Mouse (Mus musculus): ENCODE measurements around the gene Gm11437. TPM values are rescaled to one million over a fixed set of nuclear protein-coding genes. Genes with fewer than 3 reads are reported as not detected.

Gm11437 gene
- total RNA-seq (2021) (not detected), polyA plus RNA-seq (2012; rRNA removed) (not detected in 2 replicates)
- long read RNA-seq, result 0 reads

DNA sequence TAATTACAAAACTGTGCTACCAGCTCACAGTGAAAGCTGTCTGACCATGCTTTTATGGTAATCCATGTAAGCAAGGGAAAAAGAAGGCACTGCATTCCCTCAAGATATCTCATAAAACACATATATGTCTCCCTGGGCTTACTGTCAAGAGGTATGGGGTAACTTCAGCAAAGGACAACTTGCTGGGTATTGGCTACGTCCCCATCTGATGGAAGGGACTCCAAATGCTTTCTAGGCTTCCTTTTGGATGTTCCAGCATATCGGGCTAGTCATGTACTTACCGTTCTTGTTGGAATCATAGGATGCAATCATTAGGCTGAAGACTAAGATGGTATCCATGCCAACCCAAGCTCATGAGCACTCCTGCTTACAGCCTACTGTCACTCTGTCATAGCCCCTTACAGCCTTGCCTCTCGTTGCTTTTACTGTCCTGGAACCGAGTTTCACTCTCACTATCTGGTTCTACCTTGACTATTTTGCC, at the start of gene Gm11437:
Gene Gm11437 (minus strand): TSS at position 431 of the 481 bp plus-strand sequence.
- DNase-seq, result no peak

DNA sequence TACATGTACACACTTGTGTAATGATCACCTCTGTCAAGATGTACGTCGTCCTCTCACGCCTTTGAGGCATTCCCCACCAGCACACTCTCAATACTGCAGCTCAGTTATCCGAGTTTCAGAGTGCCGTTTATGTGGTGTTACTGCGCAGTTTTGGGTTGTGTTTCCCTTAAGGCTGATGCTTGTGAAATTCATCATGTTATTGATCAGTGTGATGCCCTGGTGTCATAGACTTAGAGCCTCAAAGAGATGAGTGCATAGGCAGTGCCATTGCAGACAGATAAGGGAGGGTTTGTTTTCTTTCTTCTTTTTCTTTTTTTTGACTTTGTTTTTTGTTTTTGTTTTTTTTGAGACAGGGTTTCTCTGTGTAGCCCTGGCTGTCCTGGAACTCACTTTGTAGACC, 43.6 kb upstream of the Gm11437 start:
- no peak for DNase-seq

DNA sequence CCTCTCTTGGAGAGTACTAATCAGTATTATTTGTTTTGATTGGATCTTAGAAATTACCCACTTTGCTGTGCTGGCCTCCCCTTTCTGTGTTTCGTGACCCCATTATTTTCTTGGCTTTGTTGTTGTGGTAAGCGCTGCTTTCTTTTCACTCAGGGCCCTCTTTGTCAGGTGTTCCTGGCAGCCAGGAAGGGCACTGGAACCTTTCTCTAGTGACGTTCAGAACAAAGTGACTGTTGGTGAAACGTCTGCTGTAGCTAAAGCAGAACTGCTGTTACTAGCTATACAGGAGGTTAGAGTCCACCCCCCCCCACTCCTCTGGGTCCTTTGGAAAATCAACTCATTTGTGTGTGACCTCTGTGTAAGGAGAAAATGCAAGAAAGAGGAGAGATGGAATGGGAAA, 38.5 kb upstream of the Gm11437 start:
- DNase-seq, result no peak

DNA sequence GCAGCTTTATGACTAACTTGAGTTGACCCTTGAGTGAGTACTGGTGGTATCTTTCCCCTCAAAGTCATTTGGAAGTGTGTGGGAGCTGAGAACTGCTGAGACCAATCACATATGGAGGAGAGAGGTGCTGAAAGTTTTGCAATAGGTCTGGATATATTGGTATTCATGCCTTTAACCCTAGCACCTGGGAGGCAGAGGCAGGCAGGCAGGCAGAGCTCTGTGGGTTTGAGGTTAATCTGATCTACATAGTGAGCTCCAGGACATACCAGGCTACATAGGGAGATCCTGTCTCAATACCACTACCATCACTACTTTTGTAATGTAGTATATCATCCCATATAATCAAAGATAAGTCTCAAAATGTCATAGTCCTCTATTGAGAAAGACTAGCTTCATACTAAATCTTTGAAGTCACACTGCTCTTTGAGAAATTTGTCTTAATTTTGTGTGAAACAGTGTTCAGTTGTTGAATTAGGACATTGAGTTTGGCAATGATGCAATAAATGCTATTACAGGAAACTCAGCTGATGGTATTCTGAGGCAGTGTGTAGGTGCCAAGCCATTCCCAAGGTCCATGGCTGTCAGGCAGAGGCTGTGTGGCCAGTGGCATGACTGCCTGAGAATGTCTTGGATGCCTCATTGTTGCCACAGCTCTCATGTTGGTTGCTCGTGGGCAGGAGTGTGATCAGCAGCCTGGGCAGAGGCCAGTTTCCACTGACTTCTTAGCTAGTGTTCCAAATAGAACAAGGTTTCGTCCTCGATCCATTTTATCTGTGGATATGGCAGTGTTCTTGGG, 30.5 kb upstream of the Gm11437 start:
- peak; percentile 82 for DNase-seq

DNA sequence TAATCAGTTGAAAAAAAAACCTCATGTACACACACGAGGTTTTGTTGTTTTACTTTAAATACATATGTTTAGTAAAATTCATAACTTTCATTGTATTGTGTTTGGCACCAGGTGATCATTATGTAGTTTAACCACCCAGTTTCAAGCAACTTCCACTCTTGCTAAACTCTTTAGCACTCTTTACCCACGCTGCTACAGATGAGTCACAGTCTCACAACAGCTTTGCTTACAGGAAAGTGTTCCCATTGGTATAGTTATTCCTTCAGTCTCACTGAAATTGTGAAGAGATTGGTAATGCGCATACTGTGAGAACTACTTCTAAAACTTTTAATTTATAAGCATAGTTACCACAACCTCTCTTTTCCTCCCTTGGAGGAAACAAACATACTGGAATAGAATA, 27.5 kb upstream of the Gm11437 start:
- DNase-seq, result no peak

DNA sequence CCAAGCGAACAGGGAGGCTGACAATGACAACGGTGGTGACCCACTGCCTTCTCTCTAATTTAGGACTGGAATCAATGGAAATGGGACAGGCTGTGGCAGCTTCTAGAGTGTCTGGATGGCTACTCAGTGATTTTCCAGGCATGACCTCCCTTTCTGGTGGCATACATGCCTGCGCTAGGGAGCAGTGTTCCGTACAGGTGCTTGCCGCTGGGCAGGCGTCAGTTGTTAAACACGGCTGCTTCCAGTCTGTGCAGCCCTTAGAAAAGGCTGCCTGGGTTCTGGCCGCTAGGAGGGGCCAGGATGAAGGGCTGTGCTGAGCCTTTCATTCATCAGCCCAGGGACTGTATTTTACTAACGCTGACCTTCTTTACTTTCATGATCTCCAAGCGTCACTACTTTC, 26.0 kb upstream of the Gm11437 start:
- DNase-seq, result no peak

DNA sequence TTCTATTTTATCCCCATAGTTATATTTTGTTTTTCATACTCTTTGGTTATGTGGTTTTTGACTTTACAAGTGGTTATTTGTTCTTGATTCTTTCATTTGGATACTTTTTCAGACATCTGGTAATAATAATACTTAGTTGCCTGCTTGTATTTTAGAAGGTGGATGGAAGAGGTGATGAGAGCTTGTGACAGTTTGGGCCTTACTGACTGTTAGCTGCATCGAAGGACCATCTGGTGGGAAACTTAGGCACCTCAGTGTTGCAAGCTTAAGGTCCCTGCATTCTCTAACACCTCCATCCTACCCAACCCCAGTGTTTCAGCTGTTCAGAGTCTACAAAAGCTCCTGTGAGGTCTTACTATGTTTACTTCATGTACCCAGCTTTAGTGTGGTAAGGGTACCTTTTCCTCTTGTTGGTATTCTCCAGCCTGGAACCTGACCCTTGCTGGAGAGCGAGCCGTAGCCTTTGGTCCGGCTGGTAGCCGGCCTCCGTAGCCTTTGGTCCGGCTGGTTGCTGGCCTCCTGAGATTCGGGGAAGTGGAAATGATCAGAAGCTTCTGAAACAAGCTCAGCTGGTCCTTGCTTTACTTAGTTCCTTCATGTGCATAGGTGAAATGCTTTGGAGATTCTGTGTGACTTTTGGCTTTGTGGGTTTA, 23.4 kb upstream of the Gm11437 start:
- DNase-seq, result no peak

DNA sequence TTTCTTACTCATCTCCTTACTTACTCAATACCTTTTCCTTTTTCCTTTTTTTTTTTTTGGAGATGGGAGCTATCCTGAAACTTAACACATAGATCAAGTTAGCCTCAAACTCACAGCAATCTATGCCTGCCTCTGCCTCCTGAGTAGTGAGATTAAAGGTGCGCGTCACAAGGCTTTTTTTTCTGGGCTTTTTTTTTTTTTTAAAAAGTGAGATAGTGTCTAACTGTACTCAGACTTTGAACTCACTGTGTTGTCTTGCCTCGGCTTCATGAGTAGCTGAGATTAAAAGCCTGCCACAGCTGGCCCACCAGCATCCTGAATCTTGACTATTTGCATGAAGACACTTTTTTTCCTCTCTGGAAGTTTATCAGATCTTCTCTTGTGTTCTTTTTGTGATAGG, 21.3 kb upstream of the Gm11437 start:
- DNase-seq, result no peak

DNA sequence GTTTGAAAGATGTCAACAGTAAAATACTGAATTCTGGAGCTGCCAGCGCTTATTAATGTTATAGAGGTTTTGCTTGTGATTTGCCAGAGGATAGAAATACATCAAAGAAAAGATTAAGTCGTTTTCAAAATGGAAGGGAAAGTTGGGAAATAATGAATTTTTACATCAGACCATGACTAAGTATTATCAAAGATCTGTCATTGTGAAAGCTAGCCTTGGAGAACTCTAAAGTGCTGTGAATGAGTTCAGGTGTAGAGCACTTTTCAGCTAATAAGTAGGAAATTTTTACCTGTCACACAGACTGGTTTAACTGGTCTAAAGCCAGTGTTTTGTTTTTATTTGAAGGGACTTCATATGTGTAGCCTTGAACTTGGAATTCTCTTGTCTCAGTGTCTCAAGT, 14.0 kb upstream of the Gm11437 start:
- DNase-seq, result no peak

DNA sequence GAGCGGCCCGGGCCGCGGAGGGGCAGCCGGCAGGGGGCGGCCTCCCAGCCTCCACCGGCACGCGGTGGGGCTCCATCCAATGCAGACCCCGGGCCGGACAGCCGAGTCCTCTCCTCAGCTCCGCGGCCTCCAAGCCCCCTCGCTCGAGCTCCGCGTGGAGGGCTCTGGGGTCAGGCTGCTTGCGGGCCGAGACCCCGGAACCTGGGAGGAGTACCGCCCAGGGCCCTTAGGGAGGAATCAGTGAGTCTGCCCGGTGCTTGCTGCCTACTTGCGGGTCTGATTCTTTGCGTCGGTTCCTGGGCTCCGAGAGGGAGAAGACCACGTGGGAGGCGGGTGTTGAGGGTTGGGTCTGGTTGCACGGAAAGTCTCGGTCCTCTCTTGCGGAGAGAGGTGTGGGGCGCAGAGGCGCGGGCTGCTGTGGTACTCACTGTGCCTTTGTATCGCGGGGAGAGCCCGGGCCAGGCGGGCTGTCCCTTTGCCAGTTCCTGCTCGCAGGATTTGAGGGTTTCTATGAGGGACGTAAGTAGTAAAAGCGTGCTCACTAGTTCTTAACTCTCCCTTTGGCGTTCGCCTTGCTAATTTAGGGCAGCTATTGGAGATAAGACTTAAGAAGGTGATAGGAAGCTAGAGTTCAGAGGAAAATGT, 12.8 kb upstream of the Gm11437 start:
- peak; percentile 88 for DNase-seq

DNA sequence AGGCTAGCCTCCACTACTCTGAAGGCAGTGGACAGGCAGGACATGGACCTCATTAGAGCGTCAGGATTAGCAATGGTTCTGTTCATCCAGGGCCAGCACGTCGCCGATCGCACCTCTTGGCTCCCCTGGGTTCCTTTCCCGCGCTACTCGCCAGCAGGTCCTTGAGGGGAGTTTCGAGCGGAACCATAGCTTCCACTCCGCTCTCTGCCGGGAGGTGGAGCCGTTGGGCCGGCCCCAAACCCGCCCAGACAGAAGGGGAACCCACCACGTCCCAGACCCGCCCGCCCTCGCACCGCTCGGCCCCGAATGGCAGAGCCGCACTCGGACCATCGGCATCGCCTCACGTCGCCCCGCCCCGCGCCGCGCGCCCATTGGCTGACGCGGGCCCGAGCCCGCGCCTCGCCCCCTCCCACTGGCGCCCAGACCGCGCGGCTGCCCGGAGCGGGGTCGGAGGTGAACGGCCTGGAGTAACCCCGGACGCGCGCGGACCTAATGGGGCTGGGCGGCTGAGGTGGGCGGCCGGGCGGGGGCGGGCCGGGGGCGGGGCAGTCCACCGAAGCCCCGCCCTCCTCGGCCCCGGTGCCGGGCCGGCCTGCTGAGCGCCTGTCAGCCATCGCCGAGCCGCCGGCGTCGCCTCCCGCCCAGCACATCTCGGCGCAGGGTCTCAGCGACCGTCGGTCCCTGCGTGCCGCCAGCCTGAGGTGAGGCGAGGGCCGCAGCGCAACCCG, 12.1 kb upstream of the Gm11437 start:
- peak; percentile 99 for DNase-seq

DNA sequence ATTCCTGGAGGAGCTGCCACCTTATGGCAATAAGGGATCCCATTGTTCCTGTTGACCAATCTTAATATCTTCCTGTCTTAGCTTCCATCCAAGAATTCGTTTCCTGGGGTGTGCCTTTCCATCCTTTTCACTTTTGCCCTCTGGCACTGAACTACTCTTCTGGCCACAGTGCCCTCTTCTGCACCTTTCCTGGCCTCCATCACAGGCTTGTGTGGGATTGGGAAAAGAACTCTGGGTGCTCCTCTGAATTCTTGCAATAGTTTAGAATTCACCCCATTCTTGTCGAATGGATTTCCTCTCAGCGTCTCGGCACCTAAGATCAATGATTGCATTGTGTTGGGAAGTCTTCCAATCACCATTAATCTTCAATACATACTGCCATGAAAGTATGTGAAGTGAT, 11.3 kb upstream of the Gm11437 start:
- DNase-seq, result no peak

DNA sequence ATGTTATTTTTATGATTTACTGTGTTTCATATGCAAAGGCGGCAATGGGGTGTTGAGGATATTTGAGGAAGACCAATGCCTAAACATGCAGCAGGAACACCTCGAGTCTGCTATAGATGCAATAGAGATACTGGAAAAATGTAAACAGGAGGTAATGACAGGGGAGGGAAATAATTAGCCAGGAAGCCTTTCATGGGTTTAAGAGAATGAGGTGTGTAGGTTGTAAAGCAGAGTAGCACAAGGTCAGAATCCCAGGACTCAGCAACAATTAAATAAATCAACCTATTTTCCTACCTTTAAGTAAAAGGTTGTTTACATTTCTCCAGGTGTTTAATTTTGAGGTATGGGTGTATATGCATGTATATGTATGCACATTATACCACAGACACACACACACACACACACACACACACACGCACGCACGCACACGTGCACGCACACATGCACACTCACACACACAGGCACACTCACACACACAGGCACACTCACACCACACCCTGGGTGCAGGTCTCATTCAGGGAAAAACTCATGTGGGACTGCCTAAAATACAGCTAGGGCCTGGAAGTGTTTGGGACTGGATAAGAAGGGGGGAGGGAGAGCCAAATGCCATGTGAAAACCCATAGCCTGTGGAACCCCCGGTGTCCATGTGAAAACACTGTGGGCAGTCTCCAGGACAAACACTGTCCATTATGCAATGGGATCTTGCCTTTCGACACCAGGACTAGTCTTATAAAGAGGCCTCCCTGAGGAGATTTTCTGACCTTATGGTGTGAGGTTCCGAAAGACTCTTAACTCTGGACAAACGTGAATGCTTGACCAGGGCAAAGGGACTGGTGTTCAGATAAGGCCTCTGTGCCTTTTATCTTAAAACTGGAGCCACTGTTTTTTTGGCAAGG, 5.5 kb upstream of the Gm11437 start:
- DNase-seq, result peak; percentile 30

DNA sequence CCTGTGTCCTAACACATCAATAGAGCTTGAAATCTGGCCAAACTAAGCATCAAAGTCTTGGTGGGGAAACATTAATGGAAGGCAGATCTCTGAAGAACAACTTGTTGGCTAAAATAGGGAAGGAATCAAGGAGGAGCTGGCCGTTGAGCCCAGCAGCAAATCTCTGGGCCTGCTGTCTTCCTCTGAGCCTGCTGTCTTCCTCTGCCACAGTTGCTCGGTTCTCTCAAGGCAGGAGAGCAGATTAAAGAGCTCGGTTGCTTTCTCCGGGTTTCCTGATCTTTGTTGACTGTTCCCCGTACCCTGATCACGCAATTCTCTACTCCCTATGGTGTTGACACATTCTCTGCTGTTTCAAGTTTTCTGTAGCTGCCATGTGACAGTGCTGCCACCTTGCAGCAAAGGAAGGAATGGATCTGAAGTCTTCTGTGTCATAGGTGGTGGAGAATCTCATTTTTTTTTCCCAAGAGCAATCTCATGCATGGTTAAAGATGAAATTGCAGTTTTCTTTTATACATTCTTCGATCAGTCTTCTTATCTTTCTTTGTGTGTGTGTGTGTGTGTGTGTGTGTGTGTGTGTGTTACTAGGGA, 1.5 kb upstream of the Gm11437 start:
- peak; percentile 62 for DNase-seq

DNA sequence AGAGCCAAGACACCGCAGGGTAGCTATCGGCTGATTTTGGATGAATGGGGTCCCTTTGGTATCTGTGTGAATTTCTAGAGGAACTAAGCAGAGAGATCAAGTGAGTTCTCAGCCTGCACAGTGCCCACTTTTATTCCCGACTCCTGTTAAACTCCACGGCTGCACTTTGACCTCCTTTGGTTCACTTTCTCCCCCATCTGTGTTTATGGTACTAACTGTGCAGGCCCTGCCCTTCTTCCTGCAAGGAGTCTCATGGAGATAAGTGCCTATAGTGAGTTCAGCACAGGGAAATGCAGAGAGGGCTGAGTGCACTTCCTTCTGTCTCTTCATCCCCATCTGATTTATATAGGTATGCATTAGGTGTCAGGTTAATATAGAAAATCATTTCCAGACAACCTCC, 2.7 kb downstream of the Gm11437 start:
- DNase-seq, result no peak

DNA sequence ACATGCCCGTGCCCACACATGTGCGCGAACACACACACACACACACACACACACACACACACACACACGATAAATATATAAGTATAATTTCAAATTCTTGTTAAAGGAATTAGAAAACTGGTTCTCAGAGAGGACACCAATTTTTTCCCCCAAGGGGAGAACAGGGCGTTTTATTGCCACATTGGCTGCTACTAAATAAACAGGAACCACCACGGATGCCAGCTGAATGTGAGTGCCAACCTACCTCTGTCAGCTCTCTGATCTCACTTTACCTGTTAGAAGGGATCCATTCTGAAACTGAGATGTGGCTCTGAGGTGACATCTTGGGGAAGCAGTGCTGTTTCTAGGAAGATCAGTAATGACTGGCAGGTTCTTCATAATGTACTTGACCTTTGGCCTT, 3.2 kb downstream of the Gm11437 start:
- no peak for DNase-seq

DNA sequence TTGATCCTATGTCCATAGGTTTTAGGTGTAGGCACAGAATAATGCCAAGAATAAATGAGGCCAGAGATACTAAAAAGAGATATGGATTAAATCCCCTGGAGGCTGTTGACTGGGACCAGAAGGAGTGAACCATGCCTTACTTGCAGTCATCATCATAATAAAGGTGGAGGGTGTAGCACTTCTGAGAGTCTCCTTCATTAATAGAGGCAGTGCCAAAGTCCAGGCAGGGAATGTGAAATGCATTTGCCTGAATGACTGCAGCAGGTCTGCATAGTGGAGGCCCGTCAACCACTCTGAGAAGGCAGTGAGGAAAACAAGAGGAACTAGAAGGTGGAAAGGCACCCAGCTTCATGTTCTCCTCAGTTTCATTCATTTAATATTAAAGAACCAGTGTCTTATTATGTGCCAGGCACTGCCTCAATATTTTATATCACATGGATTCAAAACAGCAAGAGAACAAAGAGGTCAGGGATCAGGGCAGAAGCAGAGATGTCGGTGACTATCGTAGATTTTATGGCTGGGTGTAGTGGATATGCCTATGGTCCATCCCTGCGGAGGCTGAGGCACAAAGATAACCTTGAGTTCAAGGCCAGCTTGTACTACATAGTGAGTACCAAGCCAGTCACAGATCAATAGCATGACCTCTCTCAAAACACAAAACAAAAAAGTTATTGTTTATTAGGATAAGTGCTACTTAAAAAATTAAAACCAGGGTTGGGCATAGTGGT, 10.6 kb downstream of the Gm11437 start:
- DNase-seq, result no peak

DNA sequence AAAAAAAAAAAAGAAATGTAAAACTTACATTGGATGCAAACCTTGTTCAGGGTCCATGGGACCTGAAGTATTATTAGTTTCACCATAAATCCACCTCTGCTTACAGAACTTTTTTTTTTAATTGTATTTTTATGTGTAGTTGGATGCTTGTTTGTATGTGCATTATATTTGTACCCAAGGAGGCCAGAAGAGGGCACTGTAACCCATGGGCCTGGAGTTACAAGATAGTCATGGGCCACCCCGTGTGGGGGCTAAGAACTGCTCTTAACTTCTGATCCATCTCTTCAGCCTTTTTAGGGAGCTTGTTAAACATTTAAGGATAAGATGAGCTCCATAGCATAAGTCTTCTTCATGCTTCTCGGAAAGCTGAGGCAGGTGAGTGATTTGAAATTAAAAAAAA, 16.4 kb downstream of the Gm11437 start:
- DNase-seq, result no peak

DNA sequence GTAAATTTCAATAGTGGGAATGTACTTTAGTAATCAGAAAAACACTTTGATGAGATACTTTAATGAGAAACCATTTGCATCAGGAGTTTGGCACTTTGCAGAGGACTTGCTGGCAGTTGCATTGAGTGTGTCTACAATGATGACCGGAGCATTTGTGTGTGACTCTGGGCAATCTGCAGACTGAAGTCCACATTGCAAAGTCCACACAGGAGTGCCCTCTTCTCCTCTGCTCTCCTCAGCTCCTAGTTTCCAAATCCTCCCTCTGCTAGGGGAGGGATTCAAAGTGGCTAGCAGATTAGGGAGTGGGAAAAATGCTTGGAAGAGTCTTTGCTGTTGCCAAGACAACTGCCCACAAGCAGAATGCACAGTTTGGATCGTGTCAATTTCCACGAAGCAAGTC, 21.2 kb downstream of the Gm11437 start:
- DNase-seq, result no peak

DNA sequence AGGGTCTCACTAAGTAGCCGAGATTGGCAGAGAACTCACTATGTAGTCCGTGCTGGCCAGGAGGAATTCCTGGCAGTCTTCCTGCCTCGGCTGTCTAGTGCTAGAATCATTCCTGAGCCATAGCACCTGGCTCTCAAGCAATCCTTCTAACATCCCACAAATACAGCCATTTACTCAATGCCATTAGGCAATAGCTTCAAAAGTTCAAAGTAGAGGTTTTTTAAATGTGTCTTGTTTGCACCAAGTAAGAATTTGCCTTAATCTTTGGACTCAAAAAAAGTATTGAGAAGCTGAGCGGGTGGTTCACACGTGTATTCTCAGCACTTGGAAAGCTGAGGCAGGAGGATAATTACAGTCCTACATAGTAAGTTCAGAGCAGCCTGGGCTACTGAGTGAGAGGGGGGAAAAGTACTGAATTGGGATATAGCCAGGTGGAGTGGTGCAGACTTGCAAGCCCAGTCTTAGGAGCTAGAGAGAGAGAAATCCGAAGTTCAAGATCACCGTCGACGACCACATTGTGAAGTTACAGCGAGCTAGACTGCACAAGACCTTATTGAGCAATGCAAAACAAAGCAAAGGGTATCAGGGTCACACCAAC, 22.0 kb downstream of the Gm11437 start:
- no peak for DNase-seq
